Mouse (Mus musculus) intestine, embryonic 16.5 days (tissue): ENCODE measurements at regions not wholly inside any gene's neighbourhood (a gene's known extent, or its start where the extent isn't known, plus 50 kb on each side); places are given as distances from the start of the nearest gene placed in this dataset.

Experiments used
- ATAC-seq: fragments of 200-750 bp; cut with Nextera tagmentation; 2 replicates; pipeline ENCODE4 v1.8.0; 2017; ENCODE audit warnings: moderate TSS enrichment, moderate library complexity
- H3K27ac ChIP-seq: fragments of 300-500 bp; sonication (generic); 2 replicates; pipeline ENCODE4 v1.5.1; 2014; ENCODE audit warnings: mild to moderate bottlenecking, low read length
- H3K27me3 ChIP-seq: fragments of 300-500 bp; sonication (generic); replicated peaks from 2 replicates; pipeline ENCODE4 v1.6.1; 2014; ENCODE audit warnings: low read length, control low read depth, mixed read lengths; ENCODE audit not compliant: control insufficient read depth, insufficient read depth
- H3K36me3 ChIP-seq: fragments of 300-500 bp; sonication (generic); 2 replicates; pipeline ENCODE4 v1.6.1; 2014; ENCODE audit warnings: low read length, control low read depth; ENCODE audit not compliant: control insufficient read depth, insufficient read depth
- H3K4me1 ChIP-seq: fragments of 300-500 bp; sonication (generic); 2 replicates; pipeline ENCODE4 v1.6.1; 2014; ENCODE audit warnings: low read length, control low read depth, mixed read lengths; ENCODE audit not compliant: control insufficient read depth, insufficient read depth
- H3K4me2 ChIP-seq: fragments of 300-500 bp; sonication (generic); 2 replicates; pipeline ENCODE4 v1.6.1; 2014; ENCODE audit warnings: low read depth, low read length, control low read depth
- H3K4me3 ChIP-seq: fragments of 300-500 bp; sonication (generic); 2 replicates; pipeline ENCODE4 v1.5.1; 2014; ENCODE audit warnings: mild to moderate bottlenecking, low read length
- H3K9ac ChIP-seq: fragments of 300-500 bp; sonication (generic); 2 replicates; pipeline ENCODE4 v1.6.1; 2014; ENCODE audit warnings: low read depth, low read length
- H3K9me3 ChIP-seq: fragments of 300-500 bp; sonication (generic); 2 replicates; pipeline ENCODE4 v1.6.1; 2016; ENCODE audit warnings: low read length, control low read depth; ENCODE audit not compliant: control insufficient read depth
- WGBS: fragments of 180-500 bp; shearing (Covaris S2); extraction: QIAGEN DNeasy Blood & Tissue Kit; methylation state at CpG from one replicate; pipeline ENCODE4 v1.1.7; 2014; 5-methylcytosine and 5-hydroxymethylcytosine counted together

- H3K27me3 ChIP-seq, result no peaks in the 10 kb centered on the region
- no peak overlapping the region for H3K9ac ChIP-seq
- no peaks in the 10 kb centered on the region for H3K36me3 ChIP-seq
- H3K4me1 ChIP-seq, result no peaks in the 10 kb centered on the region
- H3K4me3 ChIP-seq, result no peak overlapping the region
- H3K9me3 ChIP-seq, result no peaks in the 10 kb centered on the region
- no peak for ATAC-seq
- H3K27ac ChIP-seq, result no peak overlapping the region
- H3K4me2 ChIP-seq, result no peak overlapping the region
Measured at GRCm38 (mm10) chr14:80485149-80485548, 501.3 kb downstream of the Olfm4 start.

GRCm38 (mm10) chr14:80486605-80487004 lies 502.7 kb downstream of the Olfm4 start:
- no peak overlapping the region for H3K4me2 ChIP-seq
- H3K27me3 ChIP-seq, result no peaks in the 10 kb centered on the region
- no peak overlapping the region for H3K9ac ChIP-seq
- WGBS, result 82% methylated on average over 6 of the region's 6 CpGs
- no peaks in the 10 kb centered on the region for H3K9me3 ChIP-seq
- no peaks in the 10 kb centered on the region for H3K4me1 ChIP-seq
- H3K36me3 ChIP-seq, result no peaks in the 10 kb centered on the region
- ATAC-seq, result no peak
- H3K4me3 ChIP-seq, result no peak overlapping the region
- no peak overlapping the region for H3K27ac ChIP-seq

DNA sequence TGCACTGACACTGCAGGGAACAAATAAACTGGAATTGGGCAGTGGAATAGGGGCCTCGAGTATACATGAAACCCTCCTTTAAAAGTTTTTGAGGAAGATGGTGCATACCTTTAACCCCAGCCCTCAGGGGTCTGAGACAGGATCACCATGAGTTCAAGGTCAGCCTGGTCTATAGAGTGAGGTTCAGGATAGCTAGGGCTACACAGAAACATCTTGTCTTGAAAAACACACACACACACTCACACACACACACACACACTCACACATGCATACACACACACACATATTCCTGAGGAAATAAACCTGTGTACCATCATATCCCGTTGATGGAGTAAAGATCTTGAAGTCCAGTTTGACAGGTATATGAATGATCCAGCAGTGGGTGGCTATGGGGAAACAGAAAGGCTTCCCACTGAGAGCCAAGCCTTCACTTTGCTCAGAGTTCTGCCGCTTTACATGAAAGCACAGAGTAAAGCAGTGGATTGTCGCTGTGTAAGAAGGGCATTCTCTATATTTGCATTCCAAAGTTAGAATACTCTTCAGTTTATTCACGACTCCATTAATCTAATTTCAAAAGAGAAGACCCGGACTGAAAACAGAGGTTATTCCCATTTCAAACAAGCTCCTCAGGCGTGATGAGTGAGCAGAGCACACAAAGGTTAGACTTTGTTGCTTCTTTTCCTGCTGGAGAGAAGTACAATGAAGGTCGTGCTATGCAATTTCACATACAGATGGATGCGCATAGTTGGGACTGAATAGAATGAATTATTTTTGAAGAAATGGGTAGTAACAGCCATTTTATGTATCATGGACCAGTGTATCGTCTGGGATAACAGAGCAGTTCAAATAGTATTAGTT lies 508.4 kb downstream of the Olfm4 start:
- H3K36me3 ChIP-seq, result no peaks in the 10 kb centered on the region
- no peak overlapping the region for H3K9ac ChIP-seq
- H3K4me2 ChIP-seq, result no peak overlapping the region
- 79% methylated on average over 10 of the region's 10 CpGs for WGBS
- H3K27me3 ChIP-seq, result no peaks in the 10 kb centered on the region
- H3K4me1 ChIP-seq, result no peaks in the 10 kb centered on the region
- H3K27ac ChIP-seq, result no peak overlapping the region
- H3K9me3 ChIP-seq, result no peaks in the 10 kb centered on the region
- ATAC-seq, result no peak
- no peak overlapping the region for H3K4me3 ChIP-seq

GRCm38 (mm10) chr14:80492901-80493279 lies 509.0 kb downstream of the Olfm4 start:
- Histone ChIP-seq H3K27me3 (no peaks in the 10 kb centered on the region), H3K4me3 (no peak overlapping the region), H3K9me3 (no peaks in the 10 kb centered on the region), H3K27ac (no peak overlapping the region), H3K4me1 (no peaks in the 10 kb centered on the region), H3K9ac (no peak overlapping the region), H3K36me3 (no peaks in the 10 kb centered on the region), H3K4me2 (no peak overlapping the region)
- WGBS, result 71% methylated on average over 4 of the region's 4 CpGs
- no peak for ATAC-seq

- Histone ChIP-seq H3K9me3 (no peaks in the 10 kb centered on the region), H3K27ac (no peak overlapping the region), H3K4me3 (no peak overlapping the region), H3K4me1 (no peaks in the 10 kb centered on the region), H3K36me3 (no peaks in the 10 kb centered on the region), H3K4me2 (no peak overlapping the region), H3K27me3 (no peaks in the 10 kb centered on the region), H3K9ac (no peak overlapping the region)
- ATAC-seq, result no peak
- WGBS, result 93% methylated on average over 2 of the region's 2 CpGs
Measured at GRCm38 (mm10) chr14:80504351-80504750, 520.5 kb downstream of the Olfm4 start.

DNA sequence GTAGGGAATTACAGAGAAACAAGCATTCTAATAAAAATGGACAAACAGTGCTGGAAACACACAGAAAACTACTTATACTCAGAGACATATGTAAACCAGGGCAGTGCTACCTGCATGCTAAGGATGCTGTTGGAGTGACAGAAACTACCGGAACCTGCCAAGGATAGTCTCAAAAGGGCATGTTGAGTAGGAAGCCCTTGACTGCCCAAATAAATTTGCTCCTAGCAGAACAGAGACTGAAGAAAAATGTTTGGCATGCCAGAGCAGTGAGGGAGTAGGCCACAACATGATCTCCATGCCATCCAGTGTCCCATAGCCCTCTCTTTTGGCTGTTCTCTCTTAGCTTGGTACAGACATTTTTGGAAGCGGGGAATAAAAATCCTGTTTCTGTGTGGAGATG lies 532.7 kb downstream of the Olfm4 start:
- Histone ChIP-seq H3K4me3 (no peak overlapping the region), H3K27ac (no peak overlapping the region), H3K9ac (no peak overlapping the region), H3K9me3 (no peaks in the 10 kb centered on the region), H3K36me3 (no peaks in the 10 kb centered on the region), H3K27me3 (no peaks in the 10 kb centered on the region), H3K4me2 (no peak overlapping the region), H3K4me1 (no peaks in the 10 kb centered on the region)
- ATAC-seq, result no peak
- WGBS, result 92% methylated on average over 2 of the region's 2 CpGs

GRCm38 (mm10) chr14:80521216-80521615 lies 537.3 kb downstream of the Olfm4 start:
- WGBS, result 69% methylated on average over 1 of the region's 1 CpGs
- no peak for ATAC-seq
- no peak overlapping the region for H3K4me2 ChIP-seq

DNA sequence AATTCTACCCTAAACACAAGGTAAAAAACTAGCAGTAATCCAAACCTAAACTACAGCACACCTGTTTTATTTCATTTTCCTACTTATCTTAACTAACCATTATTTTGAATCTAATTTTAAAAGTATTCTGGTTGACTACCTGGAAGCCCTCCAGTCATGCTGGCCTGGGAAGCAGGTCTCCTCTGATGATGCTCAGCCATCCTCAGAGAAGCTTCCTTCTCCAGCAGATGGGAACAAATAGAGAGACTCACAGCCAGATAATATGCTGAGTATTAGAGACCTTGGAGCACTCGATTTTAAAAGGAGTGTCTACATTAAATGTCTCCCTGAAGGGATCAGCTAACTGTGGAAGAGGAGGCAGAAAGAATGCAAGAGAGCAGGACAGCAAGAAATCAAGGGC lies 537.8 kb downstream of the Olfm4 start:
- H3K4me1 ChIP-seq, result no peaks in the 10 kb centered on the region
- H3K27ac ChIP-seq, result no peak overlapping the region
- H3K9ac ChIP-seq, result no peak overlapping the region
- 62% methylated on average over 1 of the region's 1 CpGs for WGBS
- H3K27me3 ChIP-seq, result no peaks in the 10 kb centered on the region
- no peak for ATAC-seq
- H3K4me2 ChIP-seq, result no peak overlapping the region
- no peaks in the 10 kb centered on the region for H3K36me3 ChIP-seq
- no peak overlapping the region for H3K4me3 ChIP-seq
- no peaks in the 10 kb centered on the region for H3K9me3 ChIP-seq

More at GRCm38 (mm10) chr14:80521216-80521615, 537.3 kb downstream of the Olfm4 start:
- no peaks in the 10 kb centered on the region for H3K27me3 ChIP-seq
- H3K27ac ChIP-seq, result no peak overlapping the region
- no peak overlapping the region for H3K4me3 ChIP-seq
- H3K36me3 ChIP-seq, result no peaks in the 10 kb centered on the region
- no peak overlapping the region for H3K9ac ChIP-seq
- no peaks in the 10 kb centered on the region for H3K9me3 ChIP-seq
- H3K4me1 ChIP-seq, result no peaks in the 10 kb centered on the region

- H3K27ac ChIP-seq, result no peak overlapping the region
- H3K4me1 ChIP-seq, result no peaks in the 10 kb centered on the region
- H3K4me2 ChIP-seq, result no peak overlapping the region
- H3K4me3 ChIP-seq, result no peak overlapping the region
- no peaks in the 10 kb centered on the region for H3K36me3 ChIP-seq
- no peak overlapping the region for H3K9ac ChIP-seq
- 91% methylated on average over 3 of the region's 3 CpGs for WGBS
- no peaks in the 10 kb centered on the region for H3K9me3 ChIP-seq
- no peaks in the 10 kb centered on the region for H3K27me3 ChIP-seq
- ATAC-seq, result no peak
Measured at GRCm38 (mm10) chr14:80522536-80522935, 538.7 kb downstream of the Olfm4 start.
